Mouse (Mus musculus) MEL (cell line): ENCODE results near the gene Prmt1.

Experiments used
- CTCF ChIP-seq, 3 experiments: IDR thresholded peaks in 2 of 3; conservative IDR thresholded peaks in 1 of 3; 2 replicates each; pipeline ENCODE4 v1.5.1; 2011 to 2012; ENCODE audit warnings: low read length in 3 of 3, low read depth in 2 of 3, mild to moderate bottlenecking in 2 of 3, improper control_type of control experiment in 1 of 3, inconsistent platforms in 1 of 3, mixed read lengths in 1 of 3, moderate library complexity in 1 of 3; ENCODE audit not compliant: control insufficient read depth in 1 of 3, insufficient read depth in 1 of 3, poor library complexity in 1 of 3, severe bottlenecking in 1 of 3
- HCFC1 ChIP-seq: IDR thresholded peaks from 2 replicates; pipeline ENCODE4 v1.6.1; 2012; ENCODE audit warnings: low read depth, mild to moderate bottlenecking, inconsistent platforms, low read length, improper control_type of control experiment, moderate library complexity
- JUND ChIP-seq: IDR thresholded peaks from 2 replicates; pipeline ENCODE4 v1.6.1; 2011; ENCODE audit warnings: low read depth, mild to moderate bottlenecking, improper control_type of control experiment, low read length
- MAX ChIP-seq: IDR thresholded peaks from 2 replicates; pipeline ENCODE4 v1.6.1; 2011; ENCODE audit warnings: low read length, improper control_type of control experiment
- MXI1 ChIP-seq: IDR thresholded peaks from 2 replicates; pipeline ENCODE4 v1.6.1; 2011; ENCODE audit warnings: mild to moderate bottlenecking, low read depth, low read length, improper control_type of control experiment
- NRF1 ChIP-seq: IDR thresholded peaks from 2 replicates; pipeline ENCODE4 v1.6.1; 2014; ENCODE audit warnings: low read depth, mild to moderate bottlenecking, inconsistent platforms, low read length, improper control_type of control experiment, moderate library complexity; ENCODE audit not compliant: poor library complexity, insufficient read depth, severe bottlenecking
- POLR2A ChIP-seq, 2 experiments: IDR thresholded peaks; 2 replicates each; pipeline ENCODE4 v1.6.1; 2011 to 2012; ENCODE audit warnings: low read length in 2 of 2, mild to moderate bottlenecking in 2 of 2, control low read depth in 1 of 2, improper control_type of control experiment in 1 of 2, low read depth in 1 of 2, moderate library complexity in 1 of 2; ENCODE audit not compliant: control insufficient read depth in 1 of 2, insufficient read depth in 1 of 2, poor library complexity in 1 of 2
- SIN3A ChIP-seq: IDR thresholded peaks from 2 replicates; pipeline ENCODE4 v1.6.1; 2012; ENCODE audit warnings: low read length, improper control_type of control experiment, inconsistent platforms
- USF1 ChIP-seq: IDR thresholded peaks from 2 replicates; pipeline ENCODE4 v1.6.1; 2014; ENCODE audit warnings: low read depth, mild to moderate bottlenecking, inconsistent platforms, low read length, improper control_type of control experiment, moderate library complexity

- TF ChIP-seq CTCF (IDR thresholded peaks at IDR 0.05 in 2 of 3, conservative IDR thresholded peaks at IDR 0.05 in 1 of 3; ENCODE audit: control insufficient read depth in 1 of 3, insufficient read depth in 1 of 3, low read depth in 2 of 3, low read length in 3 of 3, poor library complexity in 1 of 3, severe bottlenecking in 1 of 3): no peak
- no peak for TF ChIP-seq HCFC1
- no peak for TF ChIP-seq MAX
- TF ChIP-seq NRF1: no peak
- TF ChIP-seq SIN3A: no peak
- TF ChIP-seq POLR2A (IDR thresholded peaks at IDR 0.05; ENCODE audit: control insufficient read depth in 1 of 2, insufficient read depth in 1 of 2, low read depth in 1 of 2, low read length in 2 of 2, poor library complexity in 1 of 2): no peak; a peak in 1 of 4 replicates
- TF ChIP-seq MXI1: no peak
- TF ChIP-seq USF1: no peak
- TF ChIP-seq JUND: no peak
Measured at GRCm38 (mm10) chr7:45012824-45013223, 26.5 kb upstream of the Prmt1 start.
